Mouse (Mus musculus) ES-Bruce4 (cell line): Measurements from ENCODE around the gene Ly9.

Experiments used
- CTCF ChIP-seq: IDR thresholded peaks from one replicate; pipeline ENCODE4 v1.8.1; 2011; ENCODE audit warnings: low read depth, low read length
- EP300 ChIP-seq: IDR thresholded peaks from 2 replicates; pipeline ENCODE4 v1.6.1; 2011; ENCODE audit warnings: low read depth, low read length; ENCODE audit not compliant: insufficient read depth
- POLR2A ChIP-seq: IDR thresholded peaks from one replicate; pipeline ENCODE4 v1.8.1; 2011; ENCODE audit warnings: low read length; ENCODE audit not compliant: insufficient read depth

- TF ChIP-seq CTCF = no peak
- TF ChIP-seq POLR2A = no peak
- TF ChIP-seq EP300 = no peak
These were observed 41.6 kb upstream of the Ly9 start for GRCm38 (mm10) chr1:171648840-171649239.
